Mouse (Mus musculus): ENCODE measurements around the gene Bahcc1. TPM values are rescaled to one million over a fixed set of nuclear protein-coding genes. Genes with fewer than 3 reads are reported as not detected.

Bahcc1 gene
- polyA plus RNA-seq, 1 experiment from 2014 or later = 19.5 TPM

GRCm38 (mm10) chr11:120296305-120297144 is 63.8 kb downstream of the Bahcc1 start:
- Histone ChIP-seq H3K4me1 (replicated peaks) (peaks cover 51% of the 10 kb centered on the region), H3K4me3 (replicated peaks) (no peak overlapping the region), H3K27ac (no peak overlapping the region), H3K36me3 (peaks cover 8% of the 10 kb centered on the region; the same call in 1 of the 2 replicates), H3K4me2 (replicated peaks) (no peak overlapping the region), H3K27me3 (no peaks in the 10 kb centered on the region), H3K9me3 (no peaks in the 10 kb centered on the region), H3K9ac (replicated peaks) (no peak overlapping the region)
- WGBS = 38% methylated on average over 13 of the region's 13 CpGs
- ATAC-seq = peak; percentile 57

DNA sequence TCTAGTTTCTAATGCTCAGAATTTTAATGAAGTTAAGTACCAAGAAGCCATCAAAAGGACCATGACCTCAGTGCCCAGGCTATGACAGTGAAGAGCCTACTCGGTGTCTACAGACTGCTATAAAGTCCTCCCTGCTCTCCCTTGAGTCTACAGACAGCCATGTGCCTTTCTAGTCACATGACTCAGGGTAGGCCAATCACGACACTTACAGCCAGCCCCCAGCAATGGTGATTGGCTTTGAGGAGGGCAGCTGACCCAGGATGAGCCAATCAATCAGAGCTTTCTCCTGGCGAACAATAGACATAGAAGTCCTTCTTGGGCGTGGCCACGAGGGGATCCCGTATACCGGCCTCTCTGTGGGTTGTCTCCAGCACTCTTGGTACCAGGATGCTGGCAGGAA is 65.0 kb downstream of the Bahcc1 start:
- Histone ChIP-seq H3K9me3 (no peaks in the 10 kb centered on the region), H3K9ac (replicated peaks) (no peak overlapping the region), H3K4me3 (replicated peaks) (no peak overlapping the region), H3K27ac (no peak overlapping the region), H3K4me1 (replicated peaks) (peaks cover 50% of the 10 kb centered on the region), H3K27me3 (no peaks in the 10 kb centered on the region; the same call in 1 of the 2 replicates), H3K4me2 (replicated peaks) (no peak overlapping the region), H3K36me3 (peaks cover 4% of the 10 kb centered on the region; the same call in 1 of the 2 replicates)
- 72% methylated on average over 7 of the region's 7 CpGs for WGBS
- ATAC-seq = no peak

DNA sequence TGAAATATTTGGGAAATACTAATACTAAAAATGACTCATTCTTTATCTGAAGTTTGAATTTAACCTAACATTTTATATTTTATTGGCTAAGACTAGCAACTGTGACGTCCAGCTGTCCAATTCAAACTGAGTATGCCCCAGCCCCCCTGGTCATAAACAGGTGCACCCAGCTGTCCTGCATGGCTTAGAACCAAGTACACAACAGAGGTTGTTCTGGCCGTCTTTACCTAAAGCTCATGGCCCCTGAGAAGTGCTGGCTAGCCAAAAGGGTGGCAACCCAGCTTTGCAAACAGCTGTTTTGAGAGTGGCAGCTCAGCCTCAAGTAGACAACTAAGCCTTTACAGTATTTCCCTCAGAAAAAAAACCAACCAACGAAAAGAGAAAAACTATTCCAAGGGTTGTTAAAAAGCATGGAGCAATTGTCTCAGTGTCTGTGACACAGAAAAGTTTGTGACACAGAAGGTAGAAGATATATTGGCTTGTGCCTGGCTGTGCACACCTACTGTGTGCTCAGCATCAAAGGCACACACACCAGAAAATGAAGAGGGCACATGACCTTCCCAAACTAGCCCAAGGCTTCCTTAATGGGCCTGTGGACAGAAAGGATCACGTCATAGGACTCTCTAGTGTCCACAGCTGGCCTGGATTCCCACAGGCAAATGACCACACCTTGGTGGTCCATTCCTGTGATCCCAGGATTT is 65.8 kb downstream of the Bahcc1 start:
- 88% methylated on average over 4 of the region's 4 CpGs for WGBS
- ATAC-seq = no peak
- H3K4me3 ChIP-seq (replicated peaks) = no peak overlapping the region
- H3K9me3 ChIP-seq = no peaks in the 10 kb centered on the region
- no peaks in the 10 kb centered on the region for H3K36me3 ChIP-seq
- peaks cover 45% of the 10 kb centered on the region for H3K4me1 ChIP-seq (replicated peaks)
- no peak overlapping the region for H3K9ac ChIP-seq (replicated peaks)
- H3K4me2 ChIP-seq (replicated peaks) = no peak overlapping the region
- no peak overlapping the region for H3K27ac ChIP-seq
- peaks cover 6% of the 10 kb centered on the region; the same call in 1 of the 2 replicates for H3K27me3 ChIP-seq

DNA sequence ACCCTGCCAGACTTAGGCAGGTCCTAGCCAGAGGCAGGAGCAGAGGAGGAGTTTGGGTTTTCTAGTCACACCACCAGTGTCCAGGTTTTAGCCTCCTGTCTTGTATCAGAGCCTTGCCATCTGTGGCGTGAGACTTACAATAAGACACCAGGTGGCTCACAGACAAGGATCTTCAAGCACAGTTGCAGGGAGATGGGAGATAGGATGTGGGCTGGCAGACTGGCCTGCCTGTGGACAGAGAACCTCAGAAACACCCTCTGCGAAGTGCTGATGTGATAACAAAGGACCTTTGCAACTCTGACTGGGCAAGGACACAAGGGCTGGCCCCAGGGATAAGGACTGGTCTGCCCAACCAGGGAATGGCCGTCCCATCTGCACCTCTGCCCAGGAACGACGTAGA is 66.7 kb downstream of the Bahcc1 start:
- Histone ChIP-seq H3K9ac (replicated peaks) (peak overlapping the region; percentile 23; the same call in 1 of the 2 replicates), H3K4me1 (replicated peaks) (peaks cover 45% of the 10 kb centered on the region), H3K27ac (no peak overlapping the region), H3K4me3 (replicated peaks) (no peak overlapping the region), H3K36me3 (no peaks in the 10 kb centered on the region), H3K9me3 (no peaks in the 10 kb centered on the region), H3K27me3 (peaks cover 9% of the 10 kb centered on the region; the same call in 1 of the 2 replicates), H3K4me2 (replicated peaks) (no peak overlapping the region)
- no peak for ATAC-seq
- 65% methylated on average over 5 of the region's 5 CpGs for WGBS

- Histone ChIP-seq H3K9ac (replicated peaks) (no peak overlapping the region), H3K4me2 (replicated peaks) (no peak overlapping the region), H3K36me3 (no peaks in the 10 kb centered on the region), H3K9me3 (no peaks in the 10 kb centered on the region), H3K4me1 (replicated peaks) (peaks cover 51% of the 10 kb centered on the region), H3K27ac (no peak overlapping the region), H3K4me3 (replicated peaks) (no peak overlapping the region), H3K27me3 (peaks cover 25% of the 10 kb centered on the region)
- ATAC-seq = no peak
- 87% methylated on average over 9 of the region's 9 CpGs for WGBS
Observed at GRCm38 (mm10) chr11:120303119-120303518, 70.4 kb downstream of the Bahcc1 start.

DNA sequence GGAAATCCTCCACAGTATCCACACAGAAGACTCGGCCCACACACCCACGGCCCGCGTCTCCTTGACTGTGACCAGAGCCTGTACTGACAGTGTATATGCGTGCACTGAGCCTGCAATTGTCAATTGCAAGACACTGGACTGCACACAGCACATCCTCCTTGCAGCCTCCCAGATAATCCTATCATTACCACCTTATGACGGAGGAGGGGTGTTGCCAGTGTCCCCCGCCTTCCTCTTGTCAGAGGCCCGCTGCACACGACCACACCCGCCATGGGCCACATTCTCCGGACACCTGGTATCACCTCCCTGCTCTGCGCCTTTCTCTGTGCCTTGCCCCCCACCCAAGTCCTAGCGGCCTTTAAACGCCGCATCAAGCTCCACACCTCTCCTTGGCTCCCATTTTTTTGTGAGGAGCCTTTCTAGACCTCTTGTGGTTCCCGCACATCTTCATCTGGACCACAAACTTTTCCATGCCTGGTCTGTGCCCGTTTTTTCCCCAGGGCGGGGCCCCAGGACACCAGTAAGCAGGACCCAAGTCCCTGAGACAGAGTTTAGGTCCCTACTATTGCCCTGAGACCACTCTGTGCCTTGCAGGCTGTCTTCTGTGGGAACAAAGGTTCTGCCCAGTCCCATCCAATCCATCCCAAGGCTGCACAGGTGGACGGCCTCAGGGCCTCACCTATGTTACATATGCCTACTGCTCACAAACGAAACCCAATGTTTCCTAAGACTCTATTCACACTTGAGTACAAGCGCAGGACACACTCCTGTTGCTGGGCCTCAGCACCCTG is 71.0 kb downstream of the Bahcc1 start:
- Histone ChIP-seq H3K27me3 (peaks cover 25% of the 10 kb centered on the region), H3K36me3 (no peaks in the 10 kb centered on the region), H3K9ac (replicated peaks) (no peak overlapping the region), H3K4me1 (replicated peaks) (peaks cover 55% of the 10 kb centered on the region), H3K27ac (no peak overlapping the region), H3K4me3 (replicated peaks) (no peak overlapping the region), H3K4me2 (replicated peaks) (peak overlapping the region; percentile 75), H3K9me3 (no peaks in the 10 kb centered on the region)
- ATAC-seq = no peak
- 88% methylated on average over 21 of the region's 21 CpGs for WGBS

- peak overlapping the region; percentile 47 for H3K4me3 ChIP-seq (replicated peaks)
- H3K4me1 ChIP-seq (replicated peaks) = peaks cover 53% of the 10 kb centered on the region
- ATAC-seq = no peak
- H3K9ac ChIP-seq (replicated peaks) = peak overlapping the region; percentile 78
- 41% methylated on average over 5 of the region's 5 CpGs for WGBS
- H3K27me3 ChIP-seq = peaks cover 30% of the 10 kb centered on the region
- peak overlapping the region; percentile 93; the same call in 1 of the 2 replicates for H3K27ac ChIP-seq
- no peaks in the 10 kb centered on the region for H3K9me3 ChIP-seq
- H3K4me2 ChIP-seq (replicated peaks) = peak overlapping the region; percentile 75
- no peaks in the 10 kb centered on the region for H3K36me3 ChIP-seq
Observed at GRCm38 (mm10) chr11:120304350-120304694, 71.6 kb downstream of the Bahcc1 start.

DNA sequence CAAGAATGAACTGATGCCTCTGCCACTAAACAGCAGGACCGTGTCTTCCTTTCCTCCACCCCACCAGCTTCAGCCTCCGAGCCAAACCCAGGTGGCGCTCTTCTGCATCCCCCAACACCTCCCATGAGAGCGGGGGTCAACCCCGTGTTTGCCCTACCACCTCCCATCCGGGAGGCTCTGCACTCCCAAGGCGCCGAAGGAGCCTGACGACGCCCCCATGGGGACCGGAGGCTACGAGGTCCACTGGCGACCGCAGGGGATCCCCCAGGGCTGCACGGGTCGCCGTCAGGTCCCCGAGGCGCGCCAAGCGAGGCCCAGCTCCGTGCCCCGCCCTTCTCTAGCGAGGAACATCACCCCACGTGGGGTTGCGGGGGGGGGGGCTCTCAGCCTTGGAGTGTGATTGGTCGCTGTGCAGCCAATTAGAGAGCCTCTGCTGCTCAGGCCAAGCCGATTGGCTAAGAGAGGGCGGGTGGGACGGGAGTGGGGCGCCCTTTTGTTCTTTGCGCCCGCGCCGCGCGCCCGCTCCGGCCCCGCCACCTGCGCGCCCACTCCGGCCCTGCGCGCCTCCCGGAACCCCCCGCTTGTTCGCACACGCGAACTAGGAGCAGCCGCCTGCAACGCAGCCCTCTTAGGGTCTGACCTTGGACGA is 72.3 kb downstream of the Bahcc1 start:
- ATAC-seq = peak; percentile 94
- peak overlapping the region; percentile 75 for H3K4me2 ChIP-seq (replicated peaks)
- no peaks in the 10 kb centered on the region for H3K36me3 ChIP-seq
- H3K27me3 ChIP-seq = peaks cover 30% of the 10 kb centered on the region
- peak overlapping the region; percentile 47 for H3K4me3 ChIP-seq (replicated peaks)
- H3K9me3 ChIP-seq = no peaks in the 10 kb centered on the region
- peak overlapping the region; percentile 78 for H3K9ac ChIP-seq (replicated peaks)
- under 1% methylated on average over 52 of the region's 53 CpGs for WGBS
- peaks cover 47% of the 10 kb centered on the region for H3K4me1 ChIP-seq (replicated peaks)
- peak overlapping the region; percentile 93 for H3K27ac ChIP-seq

- Histone ChIP-seq H3K4me2 (replicated peaks) (peak overlapping the region; percentile 75), H3K4me3 (replicated peaks) (peak overlapping the region; percentile 47), H3K4me1 (replicated peaks) (peaks cover 53% of the 10 kb centered on the region), H3K9me3 (no peaks in the 10 kb centered on the region), H3K27me3 (peaks cover 30% of the 10 kb centered on the region), H3K27ac (peak overlapping the region; percentile 93), H3K36me3 (no peaks in the 10 kb centered on the region), H3K9ac (replicated peaks) (peak overlapping the region; percentile 67)
- 0 out of 2 replicates have a peak, but pooled peaks have one; percentile 2 for ATAC-seq
- WGBS = 18% methylated on average over 15 of the region's 15 CpGs
Observed at GRCm38 (mm10) chr11:120305535-120306365, 73.0 kb downstream of the Bahcc1 start.

DNA sequence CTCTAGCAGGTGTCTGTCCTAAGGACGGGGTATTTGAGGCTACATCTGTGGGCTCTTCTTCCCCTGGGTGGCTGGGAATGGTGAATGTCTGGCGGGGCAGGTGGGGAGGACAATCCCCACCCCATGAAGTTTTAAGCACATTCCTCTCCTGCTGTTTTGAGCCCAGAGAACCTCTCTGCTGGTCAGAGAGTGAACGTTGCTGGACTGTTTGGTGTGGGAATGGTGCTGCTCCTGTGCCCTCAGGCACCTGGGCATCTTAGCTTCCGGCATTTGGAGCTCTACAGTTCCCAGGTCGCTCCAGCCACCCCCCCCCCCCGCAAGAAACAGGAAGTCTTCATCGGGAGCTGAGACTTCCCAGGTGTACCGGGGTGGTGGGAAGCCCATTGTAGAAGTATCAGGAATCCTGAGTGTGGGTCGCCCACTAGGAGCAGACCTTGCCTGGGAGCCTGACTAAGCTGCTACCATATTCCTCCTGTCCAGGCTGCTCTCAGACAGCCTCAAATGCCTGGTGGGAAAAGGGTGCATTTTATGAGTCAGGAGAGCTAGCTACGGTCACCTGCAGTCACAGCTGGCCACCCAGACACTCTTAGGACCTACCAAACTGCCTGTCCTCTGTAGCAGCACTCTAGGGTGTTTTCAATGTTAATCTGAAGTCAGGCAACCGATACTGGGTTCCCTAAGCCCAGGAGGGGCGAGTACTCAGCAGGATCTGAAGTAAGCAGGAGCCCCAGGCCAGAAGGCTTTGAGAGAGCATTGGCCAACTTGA is 73.8 kb downstream of the Bahcc1 start:
- Histone ChIP-seq H3K4me3 (replicated peaks) (no peak overlapping the region), H3K4me1 (replicated peaks) (peaks cover 58% of the 10 kb centered on the region), H3K27me3 (peaks cover 30% of the 10 kb centered on the region), H3K36me3 (no peaks in the 10 kb centered on the region), H3K9me3 (no peaks in the 10 kb centered on the region), H3K4me2 (replicated peaks) (peak overlapping the region; percentile 75; the same call in 1 of the 2 replicates), H3K9ac (replicated peaks) (peak overlapping the region; percentile 67), H3K27ac (no peak overlapping the region)
- ATAC-seq = no peak
- 60% methylated on average over 12 of the region's 12 CpGs for WGBS
